Mouse (Mus musculus) hindlimb bud, embryonic 11.5 days (tissue): ENCODE measurements around the gene Lhx3.

Experiments used
- DNase-seq: peaks from one replicate; pipeline ENCODE4 v3.0.0-alpha.2; 2012; ENCODE audit warnings: low read depth, low spot score; ENCODE audit errors: extremely low spot score

Gene Lhx3

GRCm38 (mm10) chr2:26202849-26203475 is 5.1 kb downstream of the Lhx3 start:
- DNase-seq = no peak

- DNase-seq = no peak
Measured at GRCm38 (mm10) chr2:26201926-26202848, 5.9 kb downstream of the Lhx3 start.

GRCm38 (mm10) chr2:26198488-26198887 is 9.6 kb downstream of the Lhx3 start:
- DNase-seq = peak; percentile 52

GRCm38 (mm10) chr2:26194552-26195339 is 13.3 kb downstream of the Lhx3 start:
- DNase-seq = no peak

GRCm38 (mm10) chr2:26188517-26188916 is 19.6 kb downstream of the Lhx3 start:
- no peak for DNase-seq

GRCm38 (mm10) chr2:26184352-26184751 is 23.7 kb downstream of the Lhx3 start:
- DNase-seq = no peak

- no peak for DNase-seq
Measured at GRCm38 (mm10) chr2:26182646-26183045, 25.4 kb downstream of the Lhx3 start.

GRCm38 (mm10) chr2:26177189-26177588 is 30.9 kb downstream of the Lhx3 start:
- no peak for DNase-seq

- DNase-seq = no peak
Measured at GRCm38 (mm10) chr2:26176731-26177130, 31.4 kb downstream of the Lhx3 start.

- DNase-seq = no peak
Measured at GRCm38 (mm10) chr2:26175191-26175590, 32.9 kb downstream of the Lhx3 start.

- DNase-seq = no peak
Measured at GRCm38 (mm10) chr2:26172166-26172565, 35.9 kb downstream of the Lhx3 start.

- no peak for DNase-seq
Measured at GRCm38 (mm10) chr2:26170376-26170775, 37.7 kb downstream of the Lhx3 start.

GRCm38 (mm10) chr2:26168843-26169579 is 39.1 kb downstream of the Lhx3 start:
- no peak for DNase-seq

GRCm38 (mm10) chr2:26166890-26167289 is 41.2 kb downstream of the Lhx3 start:
- DNase-seq = no peak

- no peak for DNase-seq
Measured at GRCm38 (mm10) chr2:26158064-26158463, 50.0 kb downstream of the Lhx3 start.

- no peak for DNase-seq
Measured at GRCm38 (mm10) chr2:26156191-26156977, 51.7 kb downstream of the Lhx3 start.

GRCm38 (mm10) chr2:26155737-26156136 is 52.4 kb downstream of the Lhx3 start:
- DNase-seq = no peak

- DNase-seq = no peak
Measured at GRCm38 (mm10) chr2:26154586-26154985, 53.5 kb downstream of the Lhx3 start.

GRCm38 (mm10) chr2:26153909-26154340 is 54.2 kb downstream of the Lhx3 start:
- DNase-seq = peak; percentile 60

- DNase-seq = no peak
Measured at GRCm38 (mm10) chr2:26153295-26153694, 54.8 kb downstream of the Lhx3 start.
